Mouse (Mus musculus) intestine, embryonic 16.5 days (tissue): Measurements from ENCODE around the gene Brd9. TPM values are rescaled to one million over a fixed set of nuclear protein-coding genes. Genes with fewer than 3 reads are reported as not detected.
A peak's percentile ranks its signal among the peaks of the same experiment; 100 is the strongest.
"Not testable (repeated sequence)": the region's sequence is repeated elsewhere in the genome, so short reads cannot be mapped to it uniquely, and the experiment has no call there.

Experiments
- ATAC-seq: fragments of 200-750 bp; cut with Nextera tagmentation; 2 replicates; pipeline ENCODE4 v1.8.0; 2017; ENCODE audit warnings: moderate TSS enrichment, moderate library complexity
- H3K27ac ChIP-seq: fragments of 300-500 bp; sonication (generic); 2 replicates; pipeline ENCODE4 v1.5.1; 2014; ENCODE audit warnings: mild to moderate bottlenecking, low read length
- H3K27me3 ChIP-seq: fragments of 300-500 bp; sonication (generic); replicated peaks from 2 replicates; pipeline ENCODE4 v1.6.1; 2014; ENCODE audit warnings: low read length, control low read depth, mixed read lengths; ENCODE audit not compliant: control insufficient read depth, insufficient read depth
- H3K36me3 ChIP-seq: fragments of 300-500 bp; sonication (generic); 2 replicates; pipeline ENCODE4 v1.6.1; 2014; ENCODE audit warnings: low read length, control low read depth; ENCODE audit not compliant: control insufficient read depth, insufficient read depth
- H3K4me1 ChIP-seq: fragments of 300-500 bp; sonication (generic); 2 replicates; pipeline ENCODE4 v1.6.1; 2014; ENCODE audit warnings: low read length, control low read depth, mixed read lengths; ENCODE audit not compliant: control insufficient read depth, insufficient read depth
- H3K4me2 ChIP-seq: fragments of 300-500 bp; sonication (generic); 2 replicates; pipeline ENCODE4 v1.6.1; 2014; ENCODE audit warnings: low read depth, low read length, control low read depth
- H3K4me3 ChIP-seq: fragments of 300-500 bp; sonication (generic); 2 replicates; pipeline ENCODE4 v1.5.1; 2014; ENCODE audit warnings: mild to moderate bottlenecking, low read length
- H3K9ac ChIP-seq: fragments of 300-500 bp; sonication (generic); 2 replicates; pipeline ENCODE4 v1.6.1; 2014; ENCODE audit warnings: low read depth, low read length
- H3K9me3 ChIP-seq: fragments of 300-500 bp; sonication (generic); 2 replicates; pipeline ENCODE4 v1.6.1; 2016; ENCODE audit warnings: low read length, control low read depth; ENCODE audit not compliant: control insufficient read depth
- WGBS: fragments of 180-500 bp; shearing (Covaris S2); extraction: QIAGEN DNeasy Blood & Tissue Kit; methylation state at CpG from one replicate; pipeline ENCODE4 v1.1.7; 2014; 5-methylcytosine and 5-hydroxymethylcytosine counted together
- polyA plus RNA-seq: library from polyadenylated mRNA; unstranded; fragments of >200 nt; fragmentation: Nextera tagmentation; extraction: Ambion mirVana; gene quantifications from 2 replicates; pipeline ENCODE4 v1.2.1, GENCODE M21; 2015

The Brd9 gene
- polyA plus RNA-seq, 1 experiment from 2014 or later: 37.4 TPM

DNA sequence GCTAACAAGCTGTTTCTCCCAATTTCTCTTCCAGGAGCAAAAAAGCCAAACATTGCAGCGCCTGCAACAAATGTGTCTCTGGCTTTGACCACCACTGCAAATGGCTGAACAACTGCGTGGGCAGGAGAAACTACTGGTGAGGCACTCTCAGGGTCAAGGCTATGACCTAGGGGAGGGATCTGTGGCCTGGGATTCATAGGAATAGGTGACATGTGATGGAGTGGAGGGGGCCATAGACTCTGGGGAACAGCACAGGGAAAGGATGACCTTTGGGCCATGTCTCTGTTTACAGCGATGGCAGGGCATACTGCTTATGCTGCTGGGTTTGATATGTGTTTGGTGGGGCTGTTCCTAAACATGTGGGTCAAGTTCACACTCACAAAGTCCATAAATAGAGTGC, 36.9 kb downstream of the Brd9 start:
- no peak for ATAC-seq
- Histone ChIP-seq H3K36me3 (no peaks in the 10 kb centered on the region), H3K27me3 (no peaks in the 10 kb centered on the region), H3K9me3 (no peaks in the 10 kb centered on the region), H3K27ac (no peak overlapping the region), H3K4me3 (no peak overlapping the region), H3K4me1 (peaks cover 5% of the 10 kb centered on the region; the same call in 1 of the 2 replicates), H3K9ac (no peak overlapping the region), H3K4me2 (no peak overlapping the region)
- 87% methylated on average over 3 of the region's 3 CpGs for WGBS

DNA sequence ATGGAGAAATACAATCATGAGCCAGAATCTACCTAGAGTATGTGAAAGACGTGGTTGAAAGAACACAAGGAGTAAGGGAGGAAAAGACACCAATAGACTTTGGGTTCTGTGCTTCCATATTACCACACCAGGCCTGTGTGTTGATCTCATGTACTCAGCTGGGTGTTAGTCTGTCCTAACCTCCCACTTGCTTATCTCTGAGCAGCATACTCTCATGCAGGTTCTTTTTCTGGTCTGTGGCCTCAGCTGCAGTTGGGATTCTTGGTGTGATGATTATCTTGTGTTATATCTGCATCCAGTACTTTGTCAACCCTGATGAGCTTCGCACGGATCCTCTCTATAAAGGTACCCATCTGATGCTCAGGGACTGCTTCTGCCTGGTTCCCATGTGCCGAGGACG, 39.3 kb downstream of the Brd9 start:
- no peak overlapping the region for H3K27ac ChIP-seq
- no peak for ATAC-seq
- H3K4me2 ChIP-seq: no peak overlapping the region
- H3K4me3 ChIP-seq: no peak overlapping the region
- no peaks in the 10 kb centered on the region for H3K4me1 ChIP-seq
- H3K27me3 ChIP-seq: no peaks in the 10 kb centered on the region
- no peaks in the 10 kb centered on the region for H3K36me3 ChIP-seq
- no peak overlapping the region for H3K9ac ChIP-seq
- WGBS: 89% methylated on average over 5 of the region's 5 CpGs
- H3K9me3 ChIP-seq: no peaks in the 10 kb centered on the region

DNA sequence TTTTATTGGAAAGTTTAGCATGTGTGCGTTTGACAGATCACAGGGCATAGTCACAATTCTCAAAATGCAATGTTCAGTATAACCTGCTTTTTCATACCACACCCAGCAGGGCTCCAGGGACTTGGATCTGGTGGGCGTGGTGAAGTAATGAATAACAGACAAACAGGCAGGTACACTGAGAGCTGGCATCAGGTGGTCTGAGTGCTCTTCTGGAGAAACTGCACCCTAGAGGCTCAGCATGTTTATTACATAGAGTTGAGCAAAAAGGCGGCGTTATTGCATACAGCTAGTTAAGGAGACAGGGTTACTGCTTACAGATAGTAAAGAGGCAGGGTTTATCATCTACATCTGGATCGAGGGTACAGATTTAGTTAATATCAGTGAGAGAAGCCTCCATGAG, 52.7 kb downstream of the Brd9 start:
- no peak overlapping the region for H3K4me3 ChIP-seq
- peak; percentile 70 for ATAC-seq

DNA sequence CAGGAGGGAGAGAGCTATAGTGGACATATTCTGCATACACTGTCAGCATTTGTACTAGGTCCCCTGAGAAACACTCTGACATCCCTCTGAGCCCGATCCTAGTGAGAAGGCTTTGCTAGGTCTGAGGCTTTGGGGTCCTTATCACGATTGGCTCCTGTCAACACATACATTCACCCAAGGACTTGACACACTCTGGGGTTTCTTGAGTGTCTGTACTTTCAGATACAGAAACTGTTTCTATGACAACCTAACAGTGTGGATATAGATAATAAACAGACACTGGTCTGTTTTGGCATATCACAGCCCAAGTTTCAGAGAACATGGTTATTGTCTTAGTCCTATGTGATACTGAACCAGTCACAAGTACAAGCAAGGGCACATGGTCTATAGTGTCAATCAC, 53.1 kb downstream of the Brd9 start:
- no peaks in the 10 kb centered on the region for H3K27me3 ChIP-seq
- H3K9ac ChIP-seq: no peak overlapping the region
- WGBS: 72% methylated on average over 2 of the region's 2 CpGs
- 0 out of 2 replicates have a peak, but pooled peaks cover 3% of the 10 kb centered on the region for H3K4me1 ChIP-seq
- no peak overlapping the region for H3K4me2 ChIP-seq
- no peaks in the 10 kb centered on the region for H3K36me3 ChIP-seq
- ATAC-seq: peak; percentile 33; the same call in 1 of the 2 replicates
- H3K4me3 ChIP-seq: no peak overlapping the region
- H3K27ac ChIP-seq: no peak overlapping the region
- no peaks in the 10 kb centered on the region for H3K9me3 ChIP-seq

More for the DNA sequence above, 52.7 kb downstream of the Brd9 start:
- no peak overlapping the region for H3K27ac ChIP-seq
- no peak overlapping the region for H3K9ac ChIP-seq
- 0 out of 2 replicates have a peak, but pooled peaks cover 3% of the 10 kb centered on the region for H3K4me1 ChIP-seq
- H3K4me2 ChIP-seq: no peak overlapping the region
- 67% methylated on average over 5 of the region's 5 CpGs for WGBS
- H3K9me3 ChIP-seq: no peaks in the 10 kb centered on the region
- no peaks in the 10 kb centered on the region for H3K36me3 ChIP-seq
- H3K27me3 ChIP-seq: no peaks in the 10 kb centered on the region

DNA sequence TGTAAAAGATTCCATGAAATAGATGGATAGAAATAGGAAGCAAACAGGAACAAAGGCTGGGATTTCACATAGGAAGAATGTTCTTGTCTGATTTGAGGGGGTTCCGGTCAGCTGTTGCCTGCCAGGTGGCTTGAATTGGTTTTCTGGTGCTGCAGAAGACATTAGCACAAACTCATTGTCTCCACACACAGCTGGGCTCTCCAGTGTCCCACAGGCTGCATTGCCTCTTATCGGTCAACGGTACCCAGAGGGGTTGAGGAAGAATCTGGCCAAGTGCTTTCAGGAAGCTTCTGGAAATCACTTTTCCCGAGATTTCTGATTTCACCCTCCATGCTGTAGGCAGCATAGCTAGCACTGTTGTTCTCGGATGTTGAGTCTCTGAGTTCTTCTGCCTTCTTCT, 53.7 kb downstream of the Brd9 start:
- ATAC-seq: no peak
- 84% methylated on average over 5 of the region's 5 CpGs for WGBS
- no peaks in the 10 kb centered on the region; the same call in 1 of the 2 replicates for H3K27me3 ChIP-seq
- H3K4me1 ChIP-seq: 0 out of 2 replicates have a peak, but pooled peaks cover 3% of the 10 kb centered on the region
- H3K27ac ChIP-seq: no peak overlapping the region
- H3K4me2 ChIP-seq: no peak overlapping the region
- no peaks in the 10 kb centered on the region for H3K9me3 ChIP-seq
- H3K36me3 ChIP-seq: no peaks in the 10 kb centered on the region
- H3K9ac ChIP-seq: no peak overlapping the region
- no peak overlapping the region for H3K4me3 ChIP-seq

DNA sequence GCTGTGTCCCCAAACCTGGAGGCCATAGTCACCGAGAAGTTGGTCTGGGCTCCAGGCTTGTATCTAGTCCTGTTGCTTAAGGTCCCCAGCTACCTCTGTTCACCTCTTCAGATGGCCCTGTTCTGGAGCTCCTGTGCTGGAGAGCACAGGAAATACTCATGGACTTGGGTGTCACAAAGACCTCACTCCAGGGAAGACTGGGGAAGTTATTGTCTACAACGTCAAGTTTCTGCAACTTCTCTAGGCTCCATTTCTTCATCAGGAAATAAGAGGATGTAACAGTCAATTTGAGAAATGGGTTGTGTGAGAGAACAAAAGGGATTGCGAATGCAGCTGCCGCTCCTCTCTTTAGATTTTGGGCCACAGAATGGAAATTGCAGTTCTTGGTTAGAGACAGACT, 58.8 kb downstream of the Brd9 start:
- ATAC-seq: no peak
- H3K4me1 ChIP-seq: no peaks in the 10 kb centered on the region
- 88% methylated on average over 4 of the region's 4 CpGs for WGBS
- H3K27ac ChIP-seq: no peak overlapping the region
- H3K9me3 ChIP-seq: no peaks in the 10 kb centered on the region
- no peaks in the 10 kb centered on the region for H3K36me3 ChIP-seq
- H3K4me3 ChIP-seq: no peak overlapping the region
- no peaks in the 10 kb centered on the region; the same call in 1 of the 2 replicates for H3K27me3 ChIP-seq
- no peak overlapping the region for H3K9ac ChIP-seq
- H3K4me2 ChIP-seq: no peak overlapping the region

DNA sequence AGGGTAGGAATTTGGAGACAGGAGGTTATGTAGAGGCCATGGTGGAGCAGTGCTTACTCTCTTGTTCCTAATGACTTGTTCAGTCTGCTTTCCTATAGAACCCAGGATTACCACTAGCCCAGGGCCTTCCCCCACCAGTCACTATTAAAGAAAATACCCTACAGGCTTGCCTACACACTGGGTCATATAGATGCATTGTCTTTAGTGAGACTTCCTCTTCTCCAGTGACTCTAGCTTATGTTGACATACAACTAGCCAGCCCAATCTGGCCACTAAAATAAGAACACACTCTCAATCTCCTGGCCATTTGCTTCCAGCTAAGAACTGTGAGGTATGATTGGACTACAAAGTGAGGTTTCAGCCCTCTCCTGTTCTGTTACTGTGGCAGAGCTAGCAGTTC, 62.9 kb downstream of the Brd9 start:
- H3K4me3 ChIP-seq: no peak overlapping the region
- H3K27me3 ChIP-seq: no peaks in the 10 kb centered on the region; the same call in 1 of the 2 replicates
- H3K9me3 ChIP-seq: no peaks in the 10 kb centered on the region
- no peak overlapping the region for H3K9ac ChIP-seq
- H3K27ac ChIP-seq: no peak overlapping the region
- no peak for ATAC-seq
- H3K36me3 ChIP-seq: no peaks in the 10 kb centered on the region
- H3K4me1 ChIP-seq: no peaks in the 10 kb centered on the region
- H3K4me2 ChIP-seq: no peak overlapping the region

DNA sequence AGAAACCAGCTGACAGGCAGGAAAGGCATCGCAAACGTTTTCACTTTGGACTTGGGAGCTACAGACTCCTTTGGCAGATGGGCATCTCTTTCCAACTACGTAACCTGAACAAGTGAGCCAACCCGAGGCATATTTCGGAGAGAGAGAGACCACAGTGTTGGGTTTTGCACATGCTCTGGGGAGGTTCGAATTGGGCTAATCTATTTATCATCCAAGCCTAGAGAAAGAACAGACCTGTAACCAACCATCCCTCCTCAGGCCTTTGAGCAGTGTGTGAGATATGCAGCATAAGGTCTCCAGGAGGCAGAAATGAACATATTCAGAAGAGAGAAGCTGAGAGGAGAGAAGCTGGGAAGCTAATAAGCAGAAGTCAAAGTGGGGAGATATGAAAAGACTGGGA, 63.4 kb downstream of the Brd9 start:
- Histone ChIP-seq H3K27me3 (no peaks in the 10 kb centered on the region; the same call in 1 of the 2 replicates), H3K9ac (no peak overlapping the region), H3K36me3 (no peaks in the 10 kb centered on the region), H3K4me1 (no peaks in the 10 kb centered on the region), H3K4me3 (no peak overlapping the region), H3K27ac (no peak overlapping the region), H3K4me2 (no peak overlapping the region), H3K9me3 (no peaks in the 10 kb centered on the region)
- no peak for ATAC-seq
- WGBS: 86% methylated on average over 6 of the region's 6 CpGs

DNA sequence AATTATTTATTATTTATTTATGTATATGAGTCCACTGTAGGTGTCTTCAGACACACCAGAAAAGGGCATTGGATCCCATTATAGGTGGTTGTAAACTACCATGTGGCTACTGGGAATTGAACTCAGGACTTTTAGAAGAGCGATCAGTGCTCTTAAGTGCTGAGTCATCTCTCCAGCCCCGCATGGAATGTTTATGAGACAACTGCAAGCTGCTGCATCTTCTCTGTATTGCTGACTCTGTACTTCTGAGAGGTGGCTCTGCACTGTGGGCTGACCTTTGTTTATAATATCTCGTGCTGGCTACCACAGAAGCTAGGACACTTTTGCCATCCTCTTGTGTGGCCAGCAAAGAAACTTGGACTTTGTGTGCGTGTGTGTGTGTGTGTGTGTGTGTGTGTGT, 63.9 kb downstream of the Brd9 start:
- H3K36me3 ChIP-seq: no peaks in the 10 kb centered on the region
- no peaks in the 10 kb centered on the region; the same call in 1 of the 2 replicates for H3K27me3 ChIP-seq
- WGBS: 57% methylated on average over 4 of the region's 4 CpGs
- H3K4me2 ChIP-seq: no peak overlapping the region
- H3K27ac ChIP-seq: no peak overlapping the region
- H3K4me3 ChIP-seq: no peak overlapping the region
- H3K9ac ChIP-seq: no peak overlapping the region
- no peaks in the 10 kb centered on the region for H3K9me3 ChIP-seq
- no peak for ATAC-seq
- no peaks in the 10 kb centered on the region for H3K4me1 ChIP-seq

DNA sequence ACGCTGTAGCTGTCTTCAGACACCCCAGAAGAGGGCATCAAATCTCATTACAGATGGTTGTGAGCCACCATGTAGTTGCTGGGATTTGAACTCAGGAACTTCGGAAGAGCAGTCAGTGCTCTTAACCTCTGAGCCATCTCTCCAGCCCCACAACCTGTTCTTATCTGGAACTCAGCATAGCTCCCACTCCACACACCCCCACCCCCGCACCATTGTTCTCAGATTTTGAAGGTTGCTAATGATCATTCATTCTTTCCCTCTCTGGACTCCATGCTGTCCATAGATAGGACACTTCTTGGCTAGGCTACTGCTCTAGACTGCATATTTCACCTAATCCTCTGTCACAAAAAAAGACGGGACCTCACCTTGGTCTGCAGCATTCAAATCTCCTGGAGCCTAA, 69.3 kb downstream of the Brd9 start:
- 83% methylated on average over 4 of the region's 4 CpGs for WGBS
- not testable (repeated sequence) for H3K9ac ChIP-seq, ATAC-seq, H3K4me2 ChIP-seq, H3K4me1 ChIP-seq, H3K36me3 ChIP-seq, H3K4me3 ChIP-seq, H3K9me3 ChIP-seq, H3K27ac ChIP-seq
- peaks cover 16% of the 10 kb centered on the region for H3K27me3 ChIP-seq
